Mouse (Mus musculus): ENCODE measurements around the gene Mef2a. TPM values are rescaled to one million over a fixed set of nuclear protein-coding genes. Genes with fewer than 3 reads are reported as not detected.

Mef2a gene
- total and polyA plus RNA-seq, 3 experiments, result 9.6 to 13.4 TPM; not detected in 1

DNA sequence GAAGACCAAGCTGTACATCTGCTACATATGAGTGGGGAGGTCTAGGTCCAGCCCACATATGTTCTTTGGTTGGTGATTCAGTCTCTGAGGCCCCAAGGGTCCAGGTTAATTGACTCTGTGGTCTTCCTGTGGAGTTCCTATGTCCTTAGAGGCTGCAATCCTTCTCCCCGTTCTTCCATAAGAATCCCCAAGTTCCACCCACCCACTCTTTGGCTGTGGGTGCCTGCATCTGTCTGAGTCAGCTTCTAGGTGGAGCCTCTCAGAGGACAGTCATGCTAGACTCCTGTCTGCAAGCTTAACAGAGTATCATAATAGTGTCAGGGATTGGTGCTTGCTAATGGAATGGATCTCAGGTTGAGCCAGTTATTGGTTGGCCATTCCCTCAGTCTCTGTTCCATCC, 159.1 kb downstream of the Mef2a start (continued):
- TF ChIP-seq KAT2A (conservative IDR thresholded peaks at IDR 0.05; ENCODE audit: low read depth, low read length) (no peak), JUND (IDR thresholded peaks at IDR 0.05; ENCODE audit: low read depth, low read length) (no peak), SMC3 (IDR thresholded peaks at IDR 0.05; ENCODE audit: low read depth, low read length) (no peak), CHD2 (IDR thresholded peaks at IDR 0.05; ENCODE audit: low read length) (no peak)

DNA sequence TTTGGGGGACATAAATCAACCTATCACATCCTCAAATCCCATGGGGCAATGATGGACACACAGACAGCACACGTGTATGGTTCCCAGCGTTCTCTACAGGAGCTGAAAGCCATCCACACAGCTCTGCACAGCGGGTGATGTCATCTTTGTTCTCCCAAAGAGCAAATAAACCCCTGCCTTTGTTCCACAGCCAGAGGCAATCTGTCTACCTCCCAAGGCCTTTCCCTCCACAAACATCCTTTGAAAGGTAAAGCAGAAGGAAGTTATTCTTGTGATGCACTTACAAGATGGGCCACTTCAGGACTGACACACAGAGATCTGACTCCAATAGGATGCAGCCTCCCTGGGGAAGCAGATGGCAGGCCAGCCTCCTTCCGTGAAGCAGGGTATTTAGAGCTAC, 160.7 kb downstream of the Mef2a start:
- H3K79me2 ChIP-seq (ENCODE audit: control insufficient read depth, insufficient read depth, low read length, poor library complexity), result no peaks in the 10 kb centered on the region
- no peak overlapping the region for H3K4me3 ChIP-seq (ENCODE audit: control insufficient read depth in 1 of 2, insufficient read depth in 1 of 2, low read depth in 2 of 2, low read length in 2 of 2)
- H3K9ac ChIP-seq (ENCODE audit: control insufficient read depth, low read depth, low read length, poor library complexity, severe bottlenecking), result no peak overlapping the region
- H3K27ac ChIP-seq (ENCODE audit: control insufficient read depth, low read depth, low read length), result no peak overlapping the region
- H3K9me3 ChIP-seq (replicated peaks; ENCODE audit: insufficient read depth, low read length), result no peaks in the 10 kb centered on the region
- peaks cover 0 to 33% of the 10 kb centered on the region in 2 experiments; a peak in 3 of 4 replicates for H3K4me1 ChIP-seq (ENCODE audit: control insufficient read depth in 1 of 2, insufficient read depth in 2 of 2, low read length in 2 of 2)
- H3K36me3 ChIP-seq (ENCODE audit: control insufficient read depth in 1 of 2, insufficient read depth in 2 of 2, low read length in 2 of 2), result peaks cover 0 to 23% of the 10 kb centered on the region in 2 experiments; a peak in 2 of 4 replicates
- DNase-seq (ENCODE audit: low read depth, low spot score), result no peak
- TF ChIP-seq MXI1 (IDR thresholded peaks at IDR 0.05; ENCODE audit: low read depth, low read length), result no peak
- no peak for TF ChIP-seq EP300 (IDR thresholded peaks at IDR 0.05; ENCODE audit: low read depth in 1 of 2, low read length in 2 of 2)
- TF ChIP-seq NRF1 (IDR thresholded peaks at IDR 0.05; ENCODE audit: insufficient read depth, low read depth, low read length, poor library complexity, severe bottlenecking), result no peak
- TF ChIP-seq HCFC1 (IDR thresholded peaks at IDR 0.05; ENCODE audit: low read depth, low read length), result no peak
- no peak for TF ChIP-seq NELFE (IDR thresholded peaks at IDR 0.05; ENCODE audit: low read depth, low read length)
- no peak for TF ChIP-seq ZKSCAN1 (IDR thresholded peaks at IDR 0.05; ENCODE audit: low read depth, low read length)
- no peak for TF ChIP-seq MAFK (IDR thresholded peaks at IDR 0.05; ENCODE audit: borderline replicate concordance, low read depth, low read length)
- H3K27me3 ChIP-seq (ENCODE audit: control insufficient read depth in 1 of 2, insufficient read depth in 2 of 2, low read length in 2 of 2), result no peaks in the 10 kb centered on the region

DNA sequence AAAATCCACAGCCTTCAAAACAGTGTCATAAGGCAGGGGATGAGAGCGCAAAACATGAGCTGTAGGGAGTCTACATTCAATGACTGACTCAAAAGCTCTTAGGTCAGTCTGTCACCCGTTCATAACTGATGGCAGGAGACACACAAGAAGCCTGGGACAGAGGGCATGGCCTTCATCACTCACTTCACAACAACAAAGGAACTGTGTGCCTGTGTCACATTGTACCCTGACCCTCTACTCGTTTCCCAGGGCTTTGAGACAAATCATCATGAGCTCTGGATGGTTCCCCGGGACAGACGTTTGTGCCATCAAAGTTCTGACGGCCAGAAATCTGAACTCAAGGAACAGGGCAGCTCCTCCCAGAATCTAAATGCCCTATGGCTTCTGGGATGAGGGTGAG, 161.3 kb downstream of the Mef2a start:
- no peak for DNase-seq (ENCODE audit: low read depth, low spot score)
- Histone ChIP-seq H3K27me3 (ENCODE audit: control insufficient read depth in 1 of 2, insufficient read depth in 2 of 2, low read length in 2 of 2) (no peaks in the 10 kb centered on the region), H3K9me3 (replicated peaks; ENCODE audit: insufficient read depth, low read length) (no peaks in the 10 kb centered on the region), H3K4me1 (ENCODE audit: control insufficient read depth in 1 of 2, insufficient read depth in 2 of 2, low read length in 2 of 2) (peaks cover 0 to 27% of the 10 kb centered on the region in 2 experiments; a peak in 3 of 4 replicates), H3K27ac (ENCODE audit: control insufficient read depth, low read depth, low read length) (no peak overlapping the region), H3K79me2 (ENCODE audit: control insufficient read depth, insufficient read depth, low read length, poor library complexity) (no peaks in the 10 kb centered on the region), H3K36me3 (ENCODE audit: control insufficient read depth in 1 of 2, insufficient read depth in 2 of 2, low read length in 2 of 2) (peaks cover 0 to 18% of the 10 kb centered on the region in 2 experiments; a peak in 2 of 4 replicates), H3K9ac (ENCODE audit: control insufficient read depth, low read depth, low read length, poor library complexity, severe bottlenecking) (no peak overlapping the region), H3K4me3 (ENCODE audit: control insufficient read depth in 1 of 2, insufficient read depth in 1 of 2, low read depth in 2 of 2, low read length in 2 of 2) (no peak overlapping the region)
- TF ChIP-seq UBTF (IDR thresholded peaks at IDR 0.05; ENCODE audit: borderline replicate concordance, insufficient read depth, low read depth, low read length) (no peak), NRF1 (IDR thresholded peaks at IDR 0.05; ENCODE audit: insufficient read depth, low read depth, low read length, poor library complexity, severe bottlenecking) (no peak), MAX (IDR thresholded peaks at IDR 0.05; ENCODE audit: low read length) (no peak), ZMIZ1 (IDR thresholded peaks at IDR 0.05; ENCODE audit: low read depth, low read length) (no peak), SMC3 (IDR thresholded peaks at IDR 0.05; ENCODE audit: low read depth, low read length) (no peak), E2F4 (IDR thresholded peaks at IDR 0.05; ENCODE audit: borderline replicate concordance, low read depth, low read length) (no peak), CHD2 (IDR thresholded peaks at IDR 0.05; ENCODE audit: low read length) (no peak), ZKSCAN1 (IDR thresholded peaks at IDR 0.05; ENCODE audit: low read depth, low read length) (no peak), MAZ (IDR thresholded peaks at IDR 0.05; ENCODE audit: low read depth, low read length) (no peak), GABPA (IDR thresholded peaks at IDR 0.05; ENCODE audit: low read depth, low read length) (no peak), MXI1 (IDR thresholded peaks at IDR 0.05; ENCODE audit: low read depth, low read length) (no peak), TAL1 (IDR thresholded peaks at IDR 0.05; ENCODE audit: low read length) (no peak), MYC (IDR thresholded peaks at IDR 0.05; ENCODE audit: low read depth, low read length) (no peak), JUND (IDR thresholded peaks at IDR 0.05; ENCODE audit: low read depth, low read length) (no peak), GATA1 (IDR thresholded peaks at IDR 0.05; ENCODE audit: low read depth, low read length) (no peak), SIN3A (IDR thresholded peaks at IDR 0.05; ENCODE audit: low read length) (no peak), NELFE (IDR thresholded peaks at IDR 0.05; ENCODE audit: low read depth, low read length) (no peak), POLR2AphosphoS2 (IDR thresholded peaks at IDR 0.05; ENCODE audit: low read length) (no peak), MAFK (IDR thresholded peaks at IDR 0.05; ENCODE audit: borderline replicate concordance, low read depth, low read length) (no peak)

All from MEL (cell line).